Mouse (Mus musculus) kidney, postnatal 10 days (tissue): ENCODE results near the gene Otop3.

ENCODE experiments used
- DNase-seq: peaks from one replicate; pipeline ENCODE4 v3.0.0; 2021; ENCODE audit warnings: mixed read lengths

Otop3 gene

GRCm38 (mm10) chr11:115319704-115320383, 14.7 kb upstream of the Otop3 start:
- no peak for DNase-seq

GRCm38 (mm10) chr11:115321906-115322693, 12.4 kb upstream of the Otop3 start, which contains the start of gene Ush1g:
Ush1g (minus strand) TSS chr11:115322041.
- DNase-seq = peak; percentile 75

DNA sequence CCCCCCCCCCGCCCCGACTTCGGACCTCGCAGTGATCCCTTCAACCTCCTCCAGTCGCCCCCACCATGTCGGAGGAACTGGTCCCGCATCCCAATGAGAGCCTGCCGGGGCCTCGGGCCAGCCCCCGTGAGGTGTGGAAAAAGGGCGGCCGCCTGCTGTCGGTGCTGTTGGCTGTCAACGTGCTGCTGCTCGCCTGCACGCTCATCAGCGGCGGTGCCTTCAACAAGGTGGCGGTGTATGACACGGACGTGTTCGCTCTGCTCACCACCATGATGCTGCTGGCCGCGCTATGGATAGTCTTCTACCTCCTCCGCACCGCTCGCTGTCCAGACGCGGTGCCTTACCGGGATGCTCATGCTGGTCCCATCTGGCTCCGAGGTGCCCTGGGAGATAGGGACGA, 11.2 kb upstream of the Otop3 start:
- DNase-seq = no peak

DNA sequence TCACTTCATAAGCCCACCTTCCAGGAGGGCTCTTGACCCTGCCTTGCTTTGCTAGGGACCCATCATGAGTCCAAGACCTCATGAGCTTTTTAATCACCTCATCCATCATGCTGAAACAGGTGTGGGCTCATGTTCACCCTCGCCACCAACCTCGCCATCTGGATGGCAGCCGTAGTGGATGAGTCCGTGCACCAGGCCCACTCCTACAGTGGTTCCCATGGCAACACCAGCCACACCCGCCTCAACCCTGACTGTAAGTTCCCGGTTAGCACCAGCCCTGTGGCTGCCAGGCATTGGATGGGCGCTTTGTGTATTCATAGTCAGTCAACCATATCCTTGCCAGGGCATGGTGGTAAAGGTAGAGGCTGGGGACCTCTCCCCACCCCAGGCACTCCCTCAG, 7.8 kb upstream of the Otop3 start:
- no peak for DNase-seq

GRCm38 (mm10) chr11:115329339-115329738, 5.2 kb upstream of the Otop3 start:
- DNase-seq = no peak

DNA sequence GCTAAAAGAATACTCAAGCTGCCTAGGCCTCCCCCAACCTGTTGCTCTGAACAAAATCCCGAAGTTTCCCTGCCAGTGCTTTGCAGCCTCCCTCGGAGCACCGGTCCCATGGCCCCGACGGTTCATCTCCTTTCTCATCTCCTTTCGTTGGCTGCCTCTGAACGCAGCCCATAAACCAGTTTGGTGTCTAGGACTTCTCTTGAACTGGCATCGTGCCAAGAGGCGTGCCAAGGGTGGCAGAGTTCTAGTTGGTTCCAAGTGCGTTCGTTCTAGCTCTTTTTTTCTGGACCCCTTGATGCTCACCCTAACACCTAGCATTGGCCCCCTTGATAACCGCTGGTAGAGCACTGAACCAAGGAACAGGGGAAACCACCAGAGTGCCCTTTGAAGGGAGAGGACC, 692 bp downstream of the Otop3 start:
- DNase-seq = peak; percentile 39

GRCm38 (mm10) chr11:115336115-115336514, 1.6 kb downstream of the Otop3 start:
- peak; percentile 48 for DNase-seq

- no peak for DNase-seq
Measured at GRCm38 (mm10) chr11:115337350-115337749, 2.8 kb downstream of the Otop3 start.

GRCm38 (mm10) chr11:115337826-115338225, 3.3 kb downstream of the Otop3 start:
- DNase-seq = no peak

DNA sequence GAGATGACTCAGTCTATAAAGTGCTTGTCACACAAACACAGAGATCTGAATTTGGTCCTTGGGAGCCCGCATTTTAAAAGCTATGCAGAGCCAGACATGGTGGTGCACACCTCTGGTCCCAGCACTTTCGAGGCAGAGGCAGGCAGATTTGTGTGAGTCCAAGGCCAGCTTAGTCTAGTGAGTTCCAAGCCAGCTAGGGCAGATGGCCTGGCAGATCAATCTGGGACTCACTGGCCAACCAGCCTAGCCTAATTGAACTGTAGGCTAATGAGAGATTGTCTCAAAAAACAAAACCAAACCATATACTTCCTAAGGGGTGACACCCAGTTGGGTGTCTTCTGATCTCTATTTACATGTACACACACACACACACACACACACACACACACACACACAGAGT, 6.7 kb downstream of the Otop3 start:
- DNase-seq = no peak

- DNase-seq = no peak
Measured at GRCm38 (mm10) chr11:115341866-115342265, 7.3 kb downstream of the Otop3 start.

- DNase-seq = no peak
Measured at GRCm38 (mm10) chr11:115344967-115345366, 10.4 kb downstream of the Otop3 start.

- no peak for DNase-seq
Measured at GRCm38 (mm10) chr11:115345515-115345914, 11.0 kb downstream of the Otop3 start.

DNA sequence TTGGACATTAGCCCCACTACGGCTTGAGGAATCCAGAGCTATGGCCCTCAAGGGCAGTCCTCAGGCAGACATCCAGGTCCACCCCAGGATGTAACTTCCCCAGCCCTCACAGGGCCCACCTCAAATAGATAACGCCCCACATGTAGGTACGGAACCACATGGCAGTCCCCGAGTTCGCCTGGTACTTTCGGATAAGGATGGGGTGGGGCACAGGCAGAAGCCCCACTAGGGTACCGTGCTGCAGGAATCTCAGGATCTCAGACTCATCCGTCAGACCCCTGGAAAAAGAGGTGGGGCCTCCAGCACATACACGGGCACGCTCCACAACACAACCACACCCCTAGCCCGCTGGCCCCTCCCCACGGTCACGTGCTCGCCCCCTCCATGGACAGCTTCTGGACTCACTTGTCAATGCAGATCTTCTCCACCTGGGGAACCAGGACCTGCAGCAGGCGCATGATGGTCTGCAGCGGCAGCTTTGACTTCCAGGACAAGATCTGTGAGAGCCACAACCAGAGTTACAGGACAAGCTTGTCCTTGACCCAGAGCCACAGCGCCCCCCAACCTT, 14.2 kb downstream of the Otop3 start:
- DNase-seq = no peak

DNA sequence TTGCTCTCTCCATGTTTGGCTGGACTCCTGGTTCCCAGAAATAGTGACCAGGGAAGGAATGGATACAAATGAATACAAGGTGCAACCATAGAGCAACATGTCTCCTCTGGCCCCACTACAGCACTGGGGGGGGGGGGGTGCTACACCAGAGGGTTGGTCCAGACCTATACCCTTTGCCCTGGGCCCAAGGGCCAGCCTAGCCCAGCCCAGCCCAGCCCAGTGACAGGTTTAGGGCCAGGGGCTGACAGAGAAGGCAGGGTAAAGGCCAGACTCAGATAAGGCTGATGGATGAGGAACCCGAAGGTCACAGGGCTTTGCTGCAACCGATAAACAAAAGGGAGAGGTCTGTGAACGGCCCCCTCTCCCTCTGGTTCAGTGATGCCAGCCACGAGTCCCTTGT, 15.4 kb downstream of the Otop3 start:
- no peak for DNase-seq

- DNase-seq = no peak
Measured at GRCm38 (mm10) chr11:115353375-115353774, 18.8 kb downstream of the Otop3 start.

DNA sequence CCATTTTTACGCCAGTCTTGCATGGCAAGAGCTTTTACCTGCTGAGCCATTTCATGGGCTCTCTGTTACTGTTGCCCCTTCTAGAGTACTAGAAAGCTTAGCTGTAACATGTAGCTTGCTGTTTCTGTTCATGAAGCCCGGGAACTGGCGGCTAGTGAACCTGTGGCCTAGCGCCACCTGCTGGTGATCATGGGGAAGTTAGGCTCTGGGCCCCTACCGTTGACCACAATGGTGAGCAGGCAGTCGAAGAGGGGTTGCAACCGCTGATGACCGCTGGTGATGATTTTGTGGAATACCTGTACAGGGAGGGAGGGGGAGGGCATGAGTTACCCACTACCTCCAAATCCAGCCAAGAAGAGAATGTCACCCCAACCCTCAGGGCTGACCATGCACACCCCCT, 19.7 kb downstream of the Otop3 start:
- DNase-seq = peak; percentile 82

DNA sequence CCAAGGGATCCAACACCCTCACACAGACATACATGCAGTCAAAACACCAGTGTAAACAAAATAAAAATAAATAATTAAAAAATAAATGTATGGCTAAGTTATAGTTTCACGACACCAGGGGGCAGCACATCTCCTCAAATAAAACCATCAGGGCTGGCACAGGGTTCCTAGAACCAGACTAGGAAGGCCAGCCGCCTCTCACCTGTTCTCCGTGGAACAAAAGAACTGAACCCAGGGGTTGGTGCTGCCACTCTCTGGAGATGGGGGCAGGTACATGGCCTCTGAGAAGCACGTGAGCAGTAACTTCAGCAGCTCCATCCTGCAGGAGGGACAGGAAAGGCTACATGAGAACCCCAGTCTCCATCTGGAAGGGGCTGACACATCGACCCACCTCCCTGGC, 23.9 kb downstream of the Otop3 start:
- DNase-seq = peak; percentile 87

DNA sequence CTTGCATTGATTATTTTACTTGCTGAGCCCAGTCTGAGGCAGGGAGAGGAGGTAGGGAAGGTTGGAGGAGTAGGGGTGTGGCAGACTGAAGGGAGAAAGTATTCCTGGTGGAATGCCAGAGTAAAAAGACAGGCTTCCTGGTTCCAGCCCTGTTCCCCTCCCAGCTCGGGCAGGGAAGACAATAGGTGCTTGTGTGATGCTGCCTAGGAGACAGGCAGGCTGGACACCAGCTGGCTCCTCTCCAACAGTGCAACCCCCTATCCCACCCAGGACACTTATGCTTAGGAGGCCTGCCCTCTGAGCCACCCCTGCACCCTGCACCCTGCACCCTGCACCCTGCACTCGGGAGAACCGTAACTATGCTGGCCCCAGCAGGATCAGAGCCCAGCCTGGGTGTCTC, 24.8 kb downstream of the Otop3 start:
- no peak for DNase-seq

DNA sequence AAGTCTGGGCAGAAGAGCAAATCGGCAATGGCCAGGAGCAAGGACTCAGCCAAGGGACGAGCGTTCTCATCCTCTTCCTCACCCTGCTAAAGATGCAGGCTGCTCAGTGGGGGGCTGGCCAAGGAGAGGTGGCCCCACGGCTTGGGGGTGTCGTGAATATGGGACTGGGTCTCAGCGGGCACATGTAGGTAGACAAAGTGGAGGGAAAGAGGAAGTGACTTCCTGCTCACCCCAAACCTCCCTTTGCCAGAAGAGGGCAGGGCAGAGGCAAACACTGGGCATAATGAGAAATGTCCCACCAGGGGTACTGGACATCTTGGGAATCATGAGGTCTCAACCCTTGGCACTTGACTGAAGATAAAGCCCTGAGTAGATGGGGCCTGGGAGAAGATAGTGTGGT, 25.2 kb downstream of the Otop3 start:
- DNase-seq = no peak

- no peak for DNase-seq
Measured at GRCm38 (mm10) chr11:115364136-115364535, 29.6 kb downstream of the Otop3 start.

DNA sequence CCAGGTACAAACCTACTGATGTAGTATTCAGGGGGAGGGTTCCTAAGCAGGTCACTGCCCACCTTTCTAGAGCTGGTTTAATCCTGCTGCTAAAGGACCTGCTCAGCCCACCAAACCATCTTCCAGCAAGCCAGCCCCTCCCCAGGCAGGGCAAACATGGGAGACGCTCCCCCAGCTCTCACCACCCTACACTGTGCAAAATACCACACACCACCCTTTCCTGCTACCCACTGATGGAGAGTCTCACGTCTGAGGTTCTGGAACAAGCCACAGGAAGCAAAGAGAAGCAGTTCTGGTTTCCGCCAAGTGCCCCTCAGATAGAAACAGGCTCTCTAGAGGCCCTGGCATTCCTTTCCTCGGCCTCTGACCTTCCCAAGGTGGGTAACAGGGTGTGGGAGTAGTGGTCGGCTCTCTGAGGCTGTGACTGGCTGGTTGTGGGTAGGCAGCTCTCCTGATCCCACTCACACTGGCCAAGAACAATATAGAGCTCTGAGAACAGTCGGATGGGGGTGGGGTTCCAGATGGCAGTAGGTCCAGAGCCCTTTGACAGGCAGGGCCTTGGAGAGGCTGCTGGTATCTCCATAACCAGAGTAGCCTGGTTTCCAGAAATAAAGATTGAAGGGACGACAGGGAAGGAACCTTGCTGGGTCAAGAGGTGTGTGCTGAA, 31.6 kb downstream of the Otop3 start:
- DNase-seq = no peak

DNA sequence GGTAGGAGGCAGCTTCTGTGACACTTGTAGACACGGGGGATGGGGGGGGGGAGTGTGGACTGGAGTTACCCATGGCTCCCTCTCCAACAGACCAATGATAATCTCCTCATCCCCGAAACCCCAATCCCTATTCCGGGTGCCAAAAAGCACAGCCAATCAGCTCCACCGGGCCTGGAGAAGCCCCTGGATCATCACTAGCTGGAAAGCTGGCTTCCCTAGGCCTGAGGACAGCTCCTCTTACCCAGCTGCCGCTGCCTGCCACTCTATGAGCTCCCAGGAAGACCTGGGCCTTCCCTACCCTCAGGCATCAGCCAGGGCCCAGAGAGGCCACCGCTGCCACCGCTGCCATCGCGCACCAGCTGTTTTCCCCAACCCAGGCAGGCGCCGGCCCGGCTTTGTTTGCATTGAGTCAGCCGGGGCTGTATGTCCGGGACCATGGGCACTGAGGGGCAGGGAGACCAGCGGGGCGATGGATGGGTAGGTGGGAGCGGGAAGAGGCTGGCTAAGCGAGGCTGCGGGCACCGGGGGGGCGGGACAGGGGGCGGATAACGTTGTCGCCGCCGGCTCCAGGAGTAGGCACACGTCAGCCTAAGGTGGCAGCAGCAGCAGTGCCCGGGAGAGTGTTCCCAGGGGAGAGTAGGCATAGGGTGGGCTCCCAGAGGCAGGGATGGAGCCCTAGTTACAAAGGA, 32.3 kb downstream of the Otop3 start:
- peak; percentile 27 for DNase-seq
